23 mouse cellular contexts compared by ENCODE assay signal in the genomic region with DNA sequence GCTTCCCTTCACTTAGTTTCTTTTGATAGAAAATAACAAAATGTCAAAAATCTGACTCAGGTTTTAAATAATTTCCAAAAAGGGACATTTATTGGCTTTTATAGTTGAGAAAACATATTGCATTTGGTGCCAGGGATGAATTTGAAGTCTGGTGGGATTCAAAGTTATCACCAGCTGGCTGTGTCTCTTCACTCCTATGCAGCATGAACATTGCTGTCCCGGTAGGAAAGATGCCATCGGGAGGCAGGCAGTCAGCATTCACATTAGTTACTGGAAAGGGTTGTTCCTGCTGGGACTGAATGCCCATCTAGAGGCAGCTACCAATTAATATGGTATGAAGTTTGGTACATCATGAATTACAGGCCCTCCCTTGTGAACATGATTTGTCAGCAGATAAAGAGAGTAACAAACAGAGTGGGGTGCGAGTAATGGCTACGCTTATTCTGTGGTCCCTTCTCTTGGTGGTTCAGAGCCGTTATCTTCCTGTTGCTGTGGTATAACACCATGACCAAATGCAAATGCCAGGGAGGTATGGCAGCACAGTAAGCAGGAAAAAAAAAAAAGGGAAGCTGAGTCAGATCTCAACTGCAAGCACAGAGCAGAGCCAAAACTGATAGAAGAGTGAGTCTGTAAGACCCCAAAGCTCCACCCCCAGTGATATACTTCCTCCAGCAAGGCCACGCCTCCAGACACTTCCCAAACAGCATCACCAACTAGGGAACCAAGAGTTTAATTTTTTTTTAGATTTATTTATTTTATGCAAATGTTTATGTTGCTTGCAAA.
A peak's percentile ranks its signal among the peaks of the same experiment; 100 is the strongest.
DNase-seq lines count a peak whose midpoint lies in the region; ATAC-seq and TF ChIP-seq lines count a peak whose summit lies in the region.
"Had no signal": no experiment of that assay in that cellular context is flagged by ENCODE, and none has a peak within 500 bp of the region (broad histone marks: within the 10 kb centered on the region; RNA-seq: fewer than 3 reads in every experiment).

No protein-coding gene starts in this region.

- peak; percentile 62 to 78 for TF ChIP-seq EP300 in MEL (IDR thresholded peaks at IDR 0.05; ENCODE audit: low read depth in 1 of 2, low read length in 2 of 2)

- H3K9ac ChIP-seq in heart, embryonic 11.5 days (ENCODE audit: low read depth, low read length) = no peak overlapping the region
- H3K9ac ChIP-seq in MEL (ENCODE audit: control insufficient read depth, low read depth, low read length, poor library complexity, severe bottlenecking) = no peak overlapping the region
- H3K9ac ChIP-seq: forebrain, embryonic 15.5 days; heart, embryonic 13.5 days; hindbrain, embryonic 13.5 days; limb, embryonic 15.5 days had no signal

- no peaks in the 10 kb centered on the region for H3K9me3 ChIP-seq in heart, embryonic 10.5 days
- no peaks in the 10 kb centered on the region for H3K9me3 ChIP-seq in heart, embryonic 11.5 days (replicated peaks; ENCODE audit: control insufficient read depth, low read length)
- H3K9me3 ChIP-seq in MEL (replicated peaks; ENCODE audit: insufficient read depth, low read length) = no peaks in the 10 kb centered on the region
- H3K9me3 ChIP-seq: embryonic facial prominence, embryonic 10.5 days; forebrain, embryonic 15.5 days; heart, embryonic 13.5 days; hindbrain, embryonic 13.5 days; limb, embryonic 15.5 days; midbrain, embryonic 10.5 days had no signal

- no peak for TF ChIP-seq POLR2A in MEL (IDR thresholded peaks at IDR 0.05; ENCODE audit: control insufficient read depth in 1 of 2, insufficient read depth in 1 of 2, low read depth in 1 of 2, low read length in 2 of 2, poor library complexity in 1 of 2)

- H3K27ac ChIP-seq in heart, embryonic 10.5 days = no peak overlapping the region
- no peak overlapping the region for H3K27ac ChIP-seq in heart, embryonic 11.5 days (ENCODE audit: low read depth, low read length)
- H3K27ac ChIP-seq in MEL (ENCODE audit: control insufficient read depth, low read depth, low read length) = peak overlapping the region; percentile 6; the same call in 1 of the 2 replicates
- H3K27ac ChIP-seq: embryonic facial prominence, embryonic 10.5 days; forebrain, embryonic 15.5 days; heart, embryonic 13.5 days; hindbrain, embryonic 13.5 days; limb, embryonic 15.5 days; midbrain, embryonic 10.5 days had no signal

- H3K4me2 ChIP-seq in heart, embryonic 11.5 days = no peak overlapping the region
- H3K4me2 ChIP-seq: forebrain, embryonic 15.5 days; heart, embryonic 13.5 days; hindbrain, embryonic 13.5 days; limb, embryonic 15.5 days had no signal

- no peak overlapping the region for H3K4me3 ChIP-seq in heart, embryonic 10.5 days
- H3K4me3 ChIP-seq in heart, embryonic 11.5 days (ENCODE audit: low read depth, low read length) = no peak overlapping the region
- no peak overlapping the region for H3K4me3 ChIP-seq in MEL (ENCODE audit: control insufficient read depth in 1 of 2, insufficient read depth in 1 of 2, low read depth in 2 of 2, low read length in 2 of 2)
- H3K4me3 ChIP-seq: embryonic facial prominence, embryonic 10.5 days; forebrain, embryonic 15.5 days; heart, embryonic 13.5 days; hindbrain, embryonic 13.5 days; limb, embryonic 15.5 days; midbrain, embryonic 10.5 days; myocyte had no signal

- no peaks in the 10 kb centered on the region for H3K36me3 ChIP-seq in heart, embryonic 10.5 days
- no peaks in the 10 kb centered on the region for H3K36me3 ChIP-seq in heart, embryonic 11.5 days (ENCODE audit: control insufficient read depth, insufficient read depth, low read length)
- peaks cover 0 to 3% of the 10 kb centered on the region in 2 experiments; a peak in 2 of 4 replicates for H3K36me3 ChIP-seq in MEL (ENCODE audit: control insufficient read depth in 1 of 2, insufficient read depth in 2 of 2, low read length in 2 of 2)
- H3K36me3 ChIP-seq: embryonic facial prominence, embryonic 10.5 days; forebrain, embryonic 15.5 days; heart, embryonic 13.5 days; hindbrain, embryonic 13.5 days; limb, embryonic 15.5 days; midbrain, embryonic 10.5 days had no signal

- no peaks in the 10 kb centered on the region for H3K4me1 ChIP-seq in heart, embryonic 10.5 days
- H3K4me1 ChIP-seq in heart, embryonic 11.5 days (ENCODE audit: control insufficient read depth, insufficient read depth, low read length) = no peaks in the 10 kb centered on the region
- peaks cover 0 to 4% of the 10 kb centered on the region in 2 experiments; a peak in 2 of 4 replicates for H3K4me1 ChIP-seq in MEL (ENCODE audit: control insufficient read depth in 1 of 2, insufficient read depth in 2 of 2, low read length in 2 of 2)
- H3K4me1 ChIP-seq: embryonic facial prominence, embryonic 10.5 days; forebrain, embryonic 15.5 days; heart, embryonic 13.5 days; limb, embryonic 15.5 days had no signal

- DNase-seq in heart, embryonic 10.5 days (ENCODE audit: low spot score) = peak; percentile 33
- DNase-seq in MEL (ENCODE audit: low read depth, low spot score) = peak; percentile 90
- DNase-seq in left cerebral cortex, adult 9 months (ENCODE audit: low spot score in 2 of 2) = no peak
- DNase-seq: adrenal gland, adult 2 months; cerebellum, adult 8-10 months; kidney, adult 8-10 months; kidney, postnatal 14 days; left cerebral cortex, postnatal 4 days; lung, postnatal 4 days; thymus, adult 18-20 months; thymus, postnatal 36 days had no signal

- no peaks in the 10 kb centered on the region for H3K79me2 ChIP-seq in MEL (ENCODE audit: control insufficient read depth, insufficient read depth, low read length, poor library complexity)

- TF ChIP-seq CTCF in MEL (IDR thresholded peaks at IDR 0.05 in 2 of 3, conservative IDR thresholded peaks at IDR 0.05 in 1 of 3; ENCODE audit: control insufficient read depth in 1 of 3, insufficient read depth in 1 of 3, low read depth in 2 of 3, low read length in 3 of 3, poor library complexity in 1 of 3, severe bottlenecking in 1 of 3) = no peak

- TF ChIP-seq RAD21 in MEL (IDR thresholded peaks at IDR 0.05; ENCODE audit: low read depth, low read length) = no peak; the same call in 1 of the 2 replicates

- no peak for ATAC-seq in heart, embryonic 11.5 days (replicated peaks; ENCODE audit: insufficient number of reproducible peaks, low FRiP score, low TSS enrichment)
- ATAC-seq in hematopoietic stem cell, adult 5-6 weeks (replicated peaks in 1 of 2; ENCODE audit: insufficient read depth in 1 of 2, low FRiP score in 2 of 2, low TSS enrichment in 1 of 2, low read depth in 1 of 2, poor library complexity in 2 of 2, severe bottlenecking in 2 of 2) = peak; percentile 60 to 69; a peak in 2 of 4 replicates
- peak; percentile 95 for ATAC-seq in megakaryocyte progenitor cell, adult 5-6 weeks (replicated peaks; ENCODE audit: poor library complexity)
- ATAC-seq in inflammation-experienced regulatory T-cells, adult 6 months = no peak
- ATAC-seq: forebrain, embryonic 15.5 days; midbrain, embryonic 16.5 days had no signal

- H3K27me3 ChIP-seq in heart, embryonic 10.5 days (ENCODE audit: insufficient read depth, poor library complexity, severe bottlenecking) = no peaks in the 10 kb centered on the region
- no peaks in the 10 kb centered on the region for H3K27me3 ChIP-seq in heart, embryonic 11.5 days (ENCODE audit: control insufficient read depth, insufficient read depth, low read length)
- H3K27me3 ChIP-seq in MEL (ENCODE audit: control insufficient read depth in 1 of 2, insufficient read depth in 2 of 2, low read length in 2 of 2) = no peaks in the 10 kb centered on the region
- H3K27me3 ChIP-seq: forebrain, embryonic 15.5 days; heart, embryonic 13.5 days; hindbrain, embryonic 13.5 days; limb, embryonic 15.5 days had no signal

- 89% methylated on average over 6 of the region's 6 CpGs for whole genome bisulfite sequencing in heart, embryonic 10.5 days
- WGBS in heart, embryonic 11.5 days (ENCODE audit: insufficient replicate concordance) = 83% methylated on average over 6 of the region's 6 CpGs

TF ChIP-seq in MEL, 35 proteins besides CTCF, POLR2A, EP300 and RAD21:
- TF ChIP-seq MXI1 (IDR thresholded peaks at IDR 0.05; ENCODE audit: low read depth, low read length) (no peak; the same call in 1 of the 2 replicates), GABPA (IDR thresholded peaks at IDR 0.05; ENCODE audit: low read depth, low read length) (no peak), ETS1 (IDR thresholded peaks at IDR 0.05; ENCODE audit: low read depth, low read length) (peak; percentile 70), GATA1 (IDR thresholded peaks at IDR 0.05; ENCODE audit: low read depth, low read length) (peak; percentile 68), CHD1 (IDR thresholded peaks at IDR 0.05; ENCODE audit: low read depth, low read length) (no peak), ZNF384 (IDR thresholded peaks at IDR 0.05; ENCODE audit: low read depth, low read length) (peak; percentile 95), SMC3 (IDR thresholded peaks at IDR 0.05; ENCODE audit: low read depth, low read length) (peak; percentile 21; the same call in 1 of the 2 replicates), SIN3A (IDR thresholded peaks at IDR 0.05; ENCODE audit: low read length) (0 out of 2 replicates have a peak, but pooled peaks have one; percentile 19), MYC (IDR thresholded peaks at IDR 0.05; ENCODE audit: low read depth, low read length) (peak; percentile 65; the same call in 1 of the 2 replicates), RCOR1 (IDR thresholded peaks at IDR 0.05; ENCODE audit: low read depth, low read length) (peak; percentile 6; the same call in 1 of the 2 replicates), NRF1 (IDR thresholded peaks at IDR 0.05; ENCODE audit: insufficient read depth, low read depth, low read length, poor library complexity, severe bottlenecking) (no peak), TBP (IDR thresholded peaks at IDR 0.05; ENCODE audit: low read depth, low read length) (0 out of 2 replicates have a peak, but pooled peaks have one; percentile 38)

Comparison
In these comparisons a context has a peak if more than half of its experiments do, and no peak if none do; other contexts are left out.
1. DNase-seq: peak in heart, embryonic 10.5 days (single experiment) and MEL (single experiment); none in left cerebral cortex, adult 9 months (0 of 2).
2. ATAC-seq: peak in hematopoietic stem cell, adult 5-6 weeks (2 of 2) and megakaryocyte progenitor cell, adult 5-6 weeks (single experiment); none in heart, embryonic 11.5 days (single experiment) and inflammation-experienced regulatory T-cells, adult 6 months (single experiment).